Mouse (Mus musculus) hindbrain, embryonic 15.5 days (tissue): Measurements from ENCODE around the gene Olfr1175-ps. TPM values are rescaled to one million over a fixed set of nuclear protein-coding genes. Genes with fewer than 3 reads are reported as not detected.
A peak's percentile ranks its signal among the peaks of the same experiment; 100 is the strongest.

ENCODE experiments used
- ATAC-seq: fragments of 200-750 bp; cut with Nextera tagmentation; 2 replicates; pipeline ENCODE4 v1.8.0; 2017; ENCODE audit warnings: low read depth, moderate number of reproducible peaks, moderate TSS enrichment; ENCODE audit not compliant: low FRiP score
- H3K27ac ChIP-seq: fragments of 300-500 bp; sonication (generic); replicated peaks from 2 replicates; pipeline ENCODE4 v1.5.1; 2015; ENCODE audit warnings: mild to moderate bottlenecking, inconsistent platforms
- H3K27me3 ChIP-seq: fragments of 300-500 bp; sonication (generic); 2 replicates; pipeline ENCODE4 v1.6.1; 2015; ENCODE audit warnings: control low read depth, inconsistent platforms
- H3K36me3 ChIP-seq: fragments of 300-500 bp; sonication (generic); 2 replicates; pipeline ENCODE4 v1.6.1; 2015; ENCODE audit warnings: control low read depth, inconsistent platforms
- H3K4me1 ChIP-seq: fragments of 300-500 bp; sonication (generic); replicated peaks from 2 replicates; pipeline ENCODE4 v1.6.1; 2015; ENCODE audit warnings: control low read depth, inconsistent platforms
- H3K4me2 ChIP-seq: fragments of 300-500 bp; sonication (generic); 2 replicates; pipeline ENCODE4 v1.6.1; 2015; ENCODE audit warnings: moderate library complexity, mild to moderate bottlenecking, inconsistent platforms
- H3K4me3 ChIP-seq: fragments of 300-500 bp; sonication (generic); 2 replicates; pipeline ENCODE4 v1.5.1; 2015; ENCODE audit warnings: mild to moderate bottlenecking, inconsistent platforms
- H3K9ac ChIP-seq: fragments of 300-500 bp; sonication (generic); 2 replicates; pipeline ENCODE4 v1.6.1; 2015; ENCODE audit warnings: inconsistent platforms
- H3K9me3 ChIP-seq: fragments of 300-500 bp; sonication (generic); 2 replicates; pipeline ENCODE4 v1.6.1; 2016; ENCODE audit warnings: control low read depth, inconsistent platforms
- WGBS: fragments of 180-500 bp; shearing (Covaris S2); methylation state at CpG from one replicate; pipeline ENCODE4 v1.1.7; 2015; 5-methylcytosine and 5-hydroxymethylcytosine counted together
- polyA plus RNA-seq: library from polyadenylated mRNA; unstranded; fragments of >200 nt; fragmentation: Nextera tagmentation; extraction: Ambion mirVana; gene quantifications from 2 replicates; pipeline ENCODE4 v1.2.1, GENCODE M21; 2015

Olfr1175-ps gene
- not detected in 2 replicates for polyA plus RNA-seq

- WGBS = 92% methylated on average over 2 of the region's 2 CpGs
Observed at GRCm38 (mm10) chr2:88327115-88327514, at the start of gene Olfr1175-ps. Olfr1175-ps (minus strand) TSS chr2:88327215.

GRCm38 (mm10) chr2:88356304-88356703, 29.3 kb upstream of the Olfr1175-ps start:
- Histone ChIP-seq H3K36me3 (no peaks in the 10 kb centered on the region), H3K9me3 (no peaks in the 10 kb centered on the region), H3K4me1 (no peaks in the 10 kb centered on the region), H3K27ac (no peak overlapping the region), H3K4me2 (no peak overlapping the region), H3K9ac (no peak overlapping the region), H3K27me3 (no peaks in the 10 kb centered on the region), H3K4me3 (no peak overlapping the region)
- peak; percentile 76 for ATAC-seq
- WGBS = 3% methylated on average over 2 of the region's 2 CpGs

More at GRCm38 (mm10) chr2:88327115-88327514, at the start of gene Olfr1175-ps:
- no peaks in the 10 kb centered on the region for H3K9me3 ChIP-seq
- no peak within 1 kb of the TSS for H3K9ac ChIP-seq
- H3K4me1 ChIP-seq = no peaks in the 10 kb centered on the region
- no peak for ATAC-seq
- H3K4me2 ChIP-seq = no peak within 1 kb of the TSS
- no peaks in the 10 kb centered on the region for H3K36me3 ChIP-seq
- H3K27me3 ChIP-seq = no peaks in the 10 kb centered on the region
- H3K27ac ChIP-seq = no peak within 1 kb of the TSS
- no peak within 1 kb of the TSS for H3K4me3 ChIP-seq

- no peak within 1 kb of the TSS for H3K4me2 ChIP-seq
- no peaks in the 10 kb centered on the region for H3K4me1 ChIP-seq
- H3K4me3 ChIP-seq = no peak within 1 kb of the TSS
- H3K9ac ChIP-seq = no peak within 1 kb of the TSS
- no peaks in the 10 kb centered on the region for H3K36me3 ChIP-seq
- H3K27me3 ChIP-seq = no peaks in the 10 kb centered on the region
- ATAC-seq = no peak
- WGBS = 89% methylated on average over 1 of the region's 1 CpGs
- no peak within 1 kb of the TSS for H3K27ac ChIP-seq
- H3K9me3 ChIP-seq = no peaks in the 10 kb centered on the region
Observed at GRCm38 (mm10) chr2:88346392-88346791, 19.4 kb upstream of the Olfr1175-ps start, which contains the start of gene Olfr1177-ps. Olfr1177-ps (minus strand) TSS chr2:88346492.

- Histone ChIP-seq H3K9me3 (no peaks in the 10 kb centered on the region), H3K4me2 (no peak within 1 kb of the TSS)
Observed at GRCm38 (mm10) chr2:88336421-88336820, 9.4 kb upstream of the Olfr1175-ps start, which contains the start of gene Olfr1176. Olfr1176 (plus strand) TSS chr2:88336721.

GRCm38 (mm10) chr2:88315035-88315434, 12.0 kb downstream of the Olfr1175-ps start, which contains the start of gene Olfr1174-ps:
Olfr1174-ps (minus strand) TSS chr2:88315135.
- ATAC-seq = no peak
- H3K9me3 ChIP-seq = no peaks in the 10 kb centered on the region
- H3K27ac ChIP-seq = no peak within 1 kb of the TSS
- H3K4me1 ChIP-seq = no peaks in the 10 kb centered on the region
- 90% methylated on average over 4 of the region's 4 CpGs for WGBS
- H3K9ac ChIP-seq = no peak within 1 kb of the TSS
- H3K36me3 ChIP-seq = no peaks in the 10 kb centered on the region
- H3K27me3 ChIP-seq = no peaks in the 10 kb centered on the region
- no peak within 1 kb of the TSS for H3K4me3 ChIP-seq
- H3K4me2 ChIP-seq = no peak within 1 kb of the TSS

More at GRCm38 (mm10) chr2:88336421-88336820, 9.4 kb upstream of the Olfr1175-ps start, which contains the start of gene Olfr1176:
- no peaks in the 10 kb centered on the region for H3K36me3 ChIP-seq
- no peak within 1 kb of the TSS for H3K4me3 ChIP-seq
- no peak within 1 kb of the TSS for H3K27ac ChIP-seq
- no peak within 1 kb of the TSS for H3K9ac ChIP-seq
- no peaks in the 10 kb centered on the region for H3K4me1 ChIP-seq
- H3K27me3 ChIP-seq = no peaks in the 10 kb centered on the region
- no peak for ATAC-seq
- 69% methylated on average over 1 of the region's 1 CpGs for WGBS

GRCm38 (mm10) chr2:88279775-88280174, 47.2 kb downstream of the Olfr1175-ps start, which contains the start of gene Olfr1173:
Olfr1173 (minus strand) TSS chr2:88279875.
- ATAC-seq = no peak
- H3K4me3 ChIP-seq = no peak within 1 kb of the TSS
- H3K9ac ChIP-seq = no peak within 1 kb of the TSS
- H3K4me2 ChIP-seq = no peak within 1 kb of the TSS
- no peaks in the 10 kb centered on the region for H3K9me3 ChIP-seq
- H3K27me3 ChIP-seq = no peaks in the 10 kb centered on the region
- no peaks in the 10 kb centered on the region for H3K4me1 ChIP-seq
- no peaks in the 10 kb centered on the region for H3K36me3 ChIP-seq
- no peak within 1 kb of the TSS for H3K27ac ChIP-seq

Other genes with a start within 250 kb of the Olfr1175-ps start
- gene Olfr1164, start 233.2 kb downstream of the Olfr1175-ps start, polyA plus RNA-seq = not detected in 2 replicates
- gene Olfr1166, start 198.9 kb downstream of the Olfr1175-ps start, polyA plus RNA-seq = not detected in 2 replicates
- not detected in 2 replicates for gene Olfr1167, start 172.0 kb downstream of the Olfr1175-ps start, polyA plus RNA-seq
- gene Olfr1168, start 145.3 kb downstream of the Olfr1175-ps start, polyA plus RNA-seq = not detected in 2 replicates
- gene Olfr1170, start 98.9 kb downstream of the Olfr1175-ps start, polyA plus RNA-seq = not detected in 2 replicates
- not detected in 2 replicates for gene Olfr1173, start 47.3 kb downstream of the Olfr1175-ps start, polyA plus RNA-seq
- gene Olfr1174-ps, start 12.1 kb downstream of the Olfr1175-ps start, polyA plus RNA-seq = not detected in 2 replicates
- gene Olfr1176, start 9.5 kb upstream of the Olfr1175-ps start, polyA plus RNA-seq = not detected in 2 replicates
- not detected in 2 replicates for gene Olfr1177-ps, start 19.3 kb upstream of the Olfr1175-ps start, polyA plus RNA-seq
- not detected in 2 replicates for gene Olfr1178, start 59.8 kb upstream of the Olfr1175-ps start, polyA plus RNA-seq
- not detected in 2 replicates for gene Olfr1179, start 79.2 kb upstream of the Olfr1175-ps start, polyA plus RNA-seq
- gene Olfr1180, start 91.9 kb upstream of the Olfr1175-ps start, polyA plus RNA-seq = not detected in 2 replicates
- gene Olfr1181, start 99.0 kb upstream of the Olfr1175-ps start, polyA plus RNA-seq = not detected in 2 replicates
- not detected in 2 replicates for gene Gm13757, start 121.9 kb upstream of the Olfr1175-ps start, polyA plus RNA-seq
- not detected in 2 replicates for gene Olfr1183, start 127.7 kb upstream of the Olfr1175-ps start, polyA plus RNA-seq
- gene Olfr1184, start 156.4 kb upstream of the Olfr1175-ps start, polyA plus RNA-seq = not detected in 2 replicates
- gene Olfr1185-ps1, start 166.1 kb upstream of the Olfr1175-ps start, polyA plus RNA-seq = not detected in 2 replicates
- gene Olfr1186, start 191.3 kb upstream of the Olfr1175-ps start, polyA plus RNA-seq = not detected in 2 replicates
- not detected in 2 replicates for gene Olfr1188, start 229.7 kb upstream of the Olfr1175-ps start, polyA plus RNA-seq